Mouse (Mus musculus) adrenal gland, postnatal 36 days (tissue): ENCODE results near the gene Frmpd1. TPM values are rescaled to one million over a fixed set of nuclear protein-coding genes. Genes with fewer than 3 reads are reported as not detected.

Experiments
- DNase-seq, 2 experiments: peaks; one replicate each; pipeline ENCODE4 v3.0.0; 2021; ENCODE audit warnings: mixed read lengths in 1 of 2
- total RNA-seq, 2 experiments: library from RNA; stranded (reverse); gene quantifications; 2 replicates each; pipeline ENCODE4 v1.2.3; 2021

Gene Frmpd1
- total RNA-seq, 2 experiments from 2014 or later, result 3.0 to 3.7 TPM

- DNase-seq, result no peak
Measured at GRCm38 (mm10) chr4:45238260-45238659, 53.6 kb downstream of the Frmpd1 start.

- DNase-seq, result no peak
Measured at GRCm38 (mm10) chr4:45241330-45241729, 56.7 kb downstream of the Frmpd1 start.

- no peak for DNase-seq
Measured at GRCm38 (mm10) chr4:45242163-45242562, 57.5 kb downstream of the Frmpd1 start.

GRCm38 (mm10) chr4:45243211-45243902 lies 58.7 kb downstream of the Frmpd1 start:
- no peak for DNase-seq

GRCm38 (mm10) chr4:45251265-45251664 lies 66.6 kb downstream of the Frmpd1 start:
- no peak for DNase-seq

GRCm38 (mm10) chr4:45252861-45253262 lies 68.2 kb downstream of the Frmpd1 start:
- peak; percentile 29 to 65 for DNase-seq

- DNase-seq, result peak; percentile 62 to 75
Measured at GRCm38 (mm10) chr4:45253839-45254601, 69.3 kb downstream of the Frmpd1 start.

GRCm38 (mm10) chr4:45259232-45259832 lies 74.7 kb downstream of the Frmpd1 start:
- no peak for DNase-seq

GRCm38 (mm10) chr4:45261551-45261950 lies 76.9 kb downstream of the Frmpd1 start:
- DNase-seq, result no peak

- DNase-seq, result no peak
Measured at GRCm38 (mm10) chr4:45267883-45268282, 83.2 kb downstream of the Frmpd1 start.

- peak; percentile 42 to 64 for DNase-seq
Measured at GRCm38 (mm10) chr4:45271041-45271452, 86.4 kb downstream of the Frmpd1 start.

- no peak for DNase-seq
Measured at GRCm38 (mm10) chr4:45275770-45276169, 91.1 kb downstream of the Frmpd1 start.

- DNase-seq, result peak in 1 of 2 experiments; percentile 18
Measured at GRCm38 (mm10) chr4:45279292-45279691, 94.6 kb downstream of the Frmpd1 start.

- DNase-seq, result peak; percentile 66 to 78
Measured at GRCm38 (mm10) chr4:45279981-45280548, 95.4 kb downstream of the Frmpd1 start.

- no peak for DNase-seq
Measured at GRCm38 (mm10) chr4:45286318-45286717, 101.6 kb downstream of the Frmpd1 start.

GRCm38 (mm10) chr4:45287906-45288305 lies 103.2 kb downstream of the Frmpd1 start:
- no peak for DNase-seq

- peak; percentile 73 to 74 for DNase-seq
Measured at GRCm38 (mm10) chr4:45296662-45297564, 112.2 kb downstream of the Frmpd1 start, which contains the start of gene Trmt10b. TSS of gene Trmt10b (plus strand) at chr4:45297127.

- no peak for DNase-seq
Measured at GRCm38 (mm10) chr4:45305536-45305935, 120.9 kb downstream of the Frmpd1 start.

- peak; percentile 27 to 54 for DNase-seq
Measured at GRCm38 (mm10) chr4:45308046-45308445, 123.4 kb downstream of the Frmpd1 start.

GRCm38 (mm10) chr4:45308606-45309005 lies 123.9 kb downstream of the Frmpd1 start:
- DNase-seq, result no peak

- DNase-seq, result no peak
Measured at GRCm38 (mm10) chr4:45311056-45311455, 126.4 kb downstream of the Frmpd1 start.
